Mouse (Mus musculus) heart, postnatal 0 days (tissue): ENCODE measurements at regions not wholly inside any gene's neighbourhood (a gene's known extent, or its start where the extent isn't known, plus 50 kb on each side); places are given as distances from the start of the nearest gene placed in this dataset.

Source experiments
- CTCF ChIP-seq: IDR thresholded peaks from 2 replicates; pipeline ENCODE4 v1.5.1; 2016; ENCODE audit warnings: antibody characterized with exemption, control low read depth, low read depth
- EP300 ChIP-seq: IDR thresholded peaks from 2 replicates; pipeline ENCODE4 v1.6.1; 2016; ENCODE audit warnings: antibody characterized with exemption, low read depth

- TF ChIP-seq CTCF (no peak), EP300 (no peak)
These were observed 105.8 kb upstream of the P3h2 start for GRCm38 (mm10) chr16:26211418-26211817.
